Mouse (Mus musculus) bone marrow, adult 2 months (tissue): Measurements from ENCODE around the gene Tank. TPM values are rescaled to one million over a fixed set of nuclear protein-coding genes. Genes with fewer than 3 reads are reported as not detected.
A peak's percentile ranks its signal among the peaks of the same experiment; 100 is the strongest.

Source experiments
- H3K27ac ChIP-seq: fragments of 200-500 bp; 2 replicates; pipeline ENCODE4 v1.5.1; 2012; ENCODE audit warnings: low read depth, mild to moderate bottlenecking, control low read depth, inconsistent platforms, low read length; ENCODE audit not compliant: control insufficient read depth, poor library complexity, insufficient read depth
- H3K4me1 ChIP-seq: fragments of 200-500 bp; 2 replicates; pipeline ENCODE4 v1.6.1; 2011; ENCODE audit warnings: low read length; ENCODE audit not compliant: control insufficient read depth, insufficient read depth
- H3K4me3 ChIP-seq: fragments of 200-500 bp; replicated peaks from 2 replicates; pipeline ENCODE3; 2011; ENCODE audit warnings: mild to moderate bottlenecking, low read depth, low read length, control low read depth; ENCODE audit not compliant: control insufficient read depth
- CTCF ChIP-seq: fragments of 200-500 bp; IDR thresholded peaks from 2 replicates; pipeline ENCODE4 v1.5.1; 2011; ENCODE audit warnings: low read length, control low read depth; ENCODE audit not compliant: control insufficient read depth, insufficient read depth
- POLR2A ChIP-seq: fragments of 200-500 bp; IDR thresholded peaks from 2 replicates; pipeline ENCODE4 v1.6.1; 2011; ENCODE audit warnings: low read depth, mild to moderate bottlenecking, control low read depth, low read length, borderline replicate concordance; ENCODE audit not compliant: control insufficient read depth
- WGBS: fragments of 180-500 bp; shearing (Covaris S2); methylation state at CpG from one replicate; pipeline ENCODE4 v1.1.7; 2018; 5-methylcytosine and 5-hydroxymethylcytosine counted together
- polyA plus RNA-seq: library from polyadenylated mRNA; stranded (reverse); fragments of >200 nt; gene quantifications from 2 replicates; pipeline ENCODE4 v1.2.4, GENCODE M21; 2011; ENCODE audit warnings: low replicate concordance; ENCODE audit not compliant: missing spikeins, insufficient read depth, insufficient read length

The Tank gene
- polyA plus RNA-seq, 1 experiment: 21.9 TPM

DNA sequence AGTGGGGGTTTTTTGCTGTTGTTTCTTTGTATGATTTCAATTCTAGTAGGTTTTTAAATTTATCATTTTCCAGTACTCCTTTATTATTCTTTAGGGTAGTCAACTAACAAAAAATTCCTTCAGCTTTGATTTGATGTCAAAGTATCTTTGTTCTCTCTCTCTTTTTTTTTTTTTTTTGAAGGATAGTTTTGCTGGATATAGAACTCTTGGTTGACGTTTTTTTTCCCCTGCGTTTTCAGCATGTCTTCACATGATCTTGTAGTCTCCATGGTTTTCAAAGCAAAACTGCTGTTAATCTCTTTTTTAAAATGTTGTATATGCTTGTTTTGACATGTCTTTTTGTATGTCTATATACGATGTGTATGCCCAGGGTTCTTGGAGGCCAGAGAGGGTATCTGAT, 7.8 kb downstream of the Tank start:
- Histone ChIP-seq H3K27ac (no peak overlapping the region), H3K4me3 (no peak overlapping the region), H3K4me1 (no peaks in the 10 kb centered on the region; the same call in 1 of the 2 replicates)
- no peak for TF ChIP-seq CTCF
- TF ChIP-seq POLR2A: no peak
- 81% methylated on average over 3 of the region's 3 CpGs for WGBS

DNA sequence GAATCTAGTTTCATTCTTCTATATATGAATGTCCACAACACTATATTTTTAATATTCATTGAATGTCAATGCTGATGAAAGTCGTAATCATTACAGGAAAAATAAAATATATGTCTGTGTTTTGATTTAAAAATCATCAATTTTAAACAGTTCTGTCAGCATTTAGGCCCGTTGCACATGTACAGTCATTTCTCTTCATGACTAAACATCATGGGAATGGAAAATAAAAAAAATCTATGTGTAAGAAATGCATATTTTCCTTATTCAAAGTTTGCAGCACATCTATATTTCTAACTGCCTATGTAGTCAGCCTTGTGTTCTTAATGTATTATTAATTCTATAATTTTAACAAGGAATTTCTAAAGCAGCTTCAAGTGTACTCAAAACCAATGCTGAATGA, 12.4 kb downstream of the Tank start:
- TF ChIP-seq CTCF (no peak), POLR2A (no peak)
- peaks cover 1% of the 10 kb centered on the region; the same call in 1 of the 2 replicates for H3K4me1 ChIP-seq
- 89% methylated on average over 2 of the region's 2 CpGs for WGBS
- no peak overlapping the region for H3K4me3 ChIP-seq
- no peak overlapping the region for H3K27ac ChIP-seq

DNA sequence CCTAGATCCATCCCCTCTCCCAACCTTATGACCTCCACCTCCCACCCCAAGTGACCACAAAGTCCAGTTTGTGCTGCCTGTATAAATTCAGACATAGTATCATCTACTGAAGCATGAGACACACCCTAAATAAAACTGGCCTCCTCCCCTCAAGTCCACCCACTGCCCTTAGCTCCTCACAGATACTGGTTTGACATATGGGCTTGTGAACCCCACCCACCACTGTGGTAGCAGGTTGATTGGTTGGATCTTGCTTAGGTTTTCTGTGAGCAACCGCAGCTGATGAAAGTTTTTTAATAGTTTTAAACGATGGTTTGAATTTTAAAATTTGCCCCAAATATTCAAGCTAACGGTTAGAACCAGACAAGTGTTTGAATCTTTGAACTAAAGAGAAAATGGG, 13.7 kb downstream of the Tank start:
- no peak for TF ChIP-seq POLR2A
- no peak for TF ChIP-seq CTCF
- Histone ChIP-seq H3K27ac (no peak overlapping the region), H3K4me3 (no peak overlapping the region), H3K4me1 (peaks cover 1% of the 10 kb centered on the region; the same call in 1 of the 2 replicates)
- WGBS: 86% methylated on average over 3 of the region's 3 CpGs

DNA sequence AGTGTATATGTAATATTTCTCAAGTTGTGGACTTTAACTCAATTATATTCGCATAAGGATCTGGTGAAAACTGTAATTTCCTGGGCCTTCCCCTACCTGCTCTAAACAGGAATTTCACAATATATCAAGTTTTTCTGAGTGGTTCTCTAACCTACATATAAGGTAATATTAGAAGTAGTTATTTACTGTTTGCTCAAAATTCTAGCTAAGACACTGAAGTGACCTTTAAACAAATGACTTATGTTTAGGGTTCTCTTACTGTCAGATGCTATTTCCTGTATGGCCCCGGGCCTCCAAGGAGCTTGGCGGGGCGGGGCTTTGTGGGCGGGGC, 14.3 kb downstream of the Tank start:
- Histone ChIP-seq H3K27ac (no peak overlapping the region), H3K4me3 (peak overlapping the region; percentile 85), H3K4me1 (peaks cover 1% of the 10 kb centered on the region; the same call in 1 of the 2 replicates)
- 3% methylated on average over 5 of the region's 5 CpGs for WGBS
- TF ChIP-seq POLR2A: no peak
- TF ChIP-seq CTCF: no peak

DNA sequence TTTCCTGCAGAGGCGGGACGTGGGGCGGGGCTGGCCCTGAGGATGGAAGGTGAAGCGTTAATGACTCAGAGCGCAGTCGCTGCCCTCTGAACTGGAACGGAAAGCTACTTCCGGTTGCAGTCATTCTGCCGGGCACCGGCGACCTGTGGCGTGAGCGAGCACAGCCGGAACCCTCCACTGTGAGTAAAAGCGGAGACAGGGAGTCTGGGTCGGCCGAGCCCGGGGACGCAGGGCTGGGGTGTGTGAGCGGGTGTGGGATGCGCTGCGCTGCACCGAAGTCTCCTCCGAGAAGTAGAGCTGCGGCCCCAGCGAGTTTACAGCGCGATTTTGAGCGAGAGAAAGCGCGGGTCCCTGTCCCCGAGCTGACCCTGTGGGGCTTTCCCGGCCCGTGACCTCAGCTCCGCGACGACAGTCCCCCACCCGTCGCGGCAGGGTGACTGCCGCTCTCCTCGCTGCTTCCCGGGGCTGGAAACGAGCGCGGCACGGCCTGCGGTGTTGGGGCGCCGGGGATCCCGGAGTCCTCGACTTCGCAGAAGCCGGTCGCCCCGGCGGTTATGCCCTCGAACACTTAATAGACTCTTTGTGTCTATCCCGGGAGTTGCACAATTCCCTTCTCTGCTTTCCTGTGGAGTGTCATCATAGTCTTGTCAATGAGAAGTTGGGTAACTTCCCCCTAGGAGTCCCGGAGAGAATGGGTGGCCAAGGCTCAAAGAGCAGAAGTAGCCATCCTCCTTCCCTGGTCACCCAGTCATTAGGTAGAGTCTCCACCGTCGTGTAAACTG, 14.8 kb downstream of the Tank start:
- peak overlapping the region; percentile 99 for H3K27ac ChIP-seq
- TF ChIP-seq CTCF (no peak), POLR2A (peak; percentile 99)
- under 1% methylated on average over 62 of the region's 62 CpGs for WGBS
- peaks cover 1% of the 10 kb centered on the region; the same call in 1 of the 2 replicates for H3K4me1 ChIP-seq
- H3K4me3 ChIP-seq: peak overlapping the region; percentile 85

DNA sequence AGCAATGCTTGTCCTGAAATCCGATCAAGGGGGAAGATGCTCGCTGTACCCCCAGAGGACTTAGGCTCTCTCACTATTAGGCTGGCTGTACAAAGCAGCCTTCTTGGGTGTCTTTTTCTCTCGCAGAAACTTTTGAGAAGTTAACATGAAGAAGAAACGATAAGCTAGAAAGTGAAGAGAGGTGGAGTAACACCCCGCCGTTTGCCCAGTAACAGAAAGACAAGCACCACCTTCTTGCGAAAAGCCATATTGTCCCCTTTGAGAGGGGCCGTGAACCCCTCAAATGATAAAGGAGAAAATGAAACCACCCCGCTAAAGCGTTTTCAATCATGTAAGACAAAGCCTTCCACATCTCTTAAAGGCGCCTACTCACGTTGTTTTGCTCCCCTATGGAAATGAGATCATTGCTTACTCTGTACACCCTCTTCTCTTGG, 15.5 kb downstream of the Tank start:
- peaks cover 1% of the 10 kb centered on the region; the same call in 1 of the 2 replicates for H3K4me1 ChIP-seq
- WGBS: under 1% methylated on average over 12 of the region's 12 CpGs
- H3K27ac ChIP-seq: peak overlapping the region; percentile 99
- H3K4me3 ChIP-seq: peak overlapping the region; percentile 85
- no peak for TF ChIP-seq CTCF
- TF ChIP-seq POLR2A: no peak

DNA sequence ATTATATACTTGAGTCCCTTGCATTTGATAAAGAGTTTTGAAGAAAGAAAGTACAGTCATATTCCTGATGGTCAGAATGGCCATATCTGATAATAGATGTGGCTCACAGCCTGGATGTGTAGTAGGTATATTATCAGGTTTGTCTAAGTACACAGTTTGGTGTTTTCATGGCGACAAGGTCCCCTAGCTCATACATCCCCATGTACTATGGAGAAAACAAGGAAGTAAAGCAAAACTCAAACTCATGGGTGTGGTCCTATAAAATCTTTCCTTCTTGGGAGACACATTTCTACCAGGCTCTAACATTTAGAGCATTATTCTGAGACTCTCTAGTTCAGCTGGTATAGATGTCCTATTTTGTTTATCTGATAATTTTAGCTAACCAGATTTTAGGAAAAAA, 21.3 kb downstream of the Tank start:
- Histone ChIP-seq H3K4me1 (no peaks in the 10 kb centered on the region; the same call in 1 of the 2 replicates), H3K4me3 (no peak overlapping the region), H3K27ac (no peak overlapping the region)
- no peak for TF ChIP-seq POLR2A
- no peak for TF ChIP-seq CTCF
- 54% methylated on average over 1 of the region's 1 CpGs for WGBS

DNA sequence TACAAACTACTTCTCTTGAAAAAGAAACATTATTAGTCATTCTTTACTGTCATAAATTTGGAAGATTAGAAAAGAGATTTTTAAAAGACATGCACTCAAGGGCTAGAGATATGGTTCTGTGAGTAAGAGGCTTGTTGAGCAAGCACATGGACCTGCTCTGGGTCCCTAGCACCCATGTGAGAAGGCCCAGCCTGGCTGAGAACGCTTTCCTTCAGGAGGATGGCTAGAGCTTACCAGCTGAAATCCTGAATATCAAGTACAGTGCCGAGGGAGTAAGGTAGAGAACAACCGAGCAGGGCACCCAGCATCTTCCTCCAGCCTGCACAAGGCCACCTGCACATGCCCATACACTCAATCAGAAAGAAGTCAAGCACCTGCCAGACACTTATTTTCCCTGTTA, 25.1 kb downstream of the Tank start:
- H3K27ac ChIP-seq: no peak overlapping the region
- TF ChIP-seq CTCF: no peak
- TF ChIP-seq POLR2A: no peak
- no peak overlapping the region for H3K4me3 ChIP-seq
- no peaks in the 10 kb centered on the region; the same call in 1 of the 2 replicates for H3K4me1 ChIP-seq
- 76% methylated on average over 3 of the region's 3 CpGs for WGBS
